Comparison of ENCODE assay signal across 8 mouse cellular contexts in the genomic region with DNA sequence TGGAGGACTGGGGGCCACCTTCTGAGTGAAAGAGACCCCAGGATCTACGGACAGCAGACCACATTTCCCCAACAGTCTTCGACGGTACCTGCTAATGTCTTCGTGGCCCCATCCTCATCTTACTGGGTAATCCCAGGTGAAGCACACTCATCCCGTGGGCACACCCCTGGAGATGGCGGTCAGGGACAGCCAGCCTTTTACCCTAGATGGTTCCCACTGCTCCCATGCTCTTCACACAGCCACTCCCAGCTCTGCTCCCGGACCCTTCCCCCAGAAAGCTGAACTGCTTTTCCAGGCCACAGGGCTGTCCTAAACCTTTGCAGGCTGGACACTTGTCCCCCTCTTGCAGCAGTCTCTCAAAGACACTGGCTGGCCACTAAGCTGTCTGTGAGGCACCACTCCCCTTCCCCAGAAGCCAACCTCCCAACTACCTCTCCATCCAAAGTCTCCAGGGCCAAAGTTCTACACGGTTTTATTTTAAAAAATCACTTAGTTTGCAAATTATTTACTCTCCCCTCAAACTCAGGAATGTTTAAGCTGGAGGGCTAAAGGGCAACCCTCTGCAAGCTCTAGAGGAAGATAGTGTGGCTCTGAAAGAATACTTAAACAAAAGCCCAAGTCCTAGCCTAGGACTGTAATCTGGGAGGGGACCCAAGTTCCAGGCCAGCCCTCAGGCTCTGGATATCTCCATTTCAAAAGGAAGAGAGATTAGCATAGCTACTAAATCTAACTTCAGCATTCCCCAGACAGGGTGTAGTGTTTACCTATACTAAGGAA. TPM values are rescaled to one million over a fixed set of nuclear protein-coding genes. Genes with fewer than 3 reads are reported as not detected.
DNase-seq lines count a peak whose midpoint lies in the region; ATAC-seq and TF ChIP-seq lines count a peak whose summit lies in the region.

No protein-coding gene starts in this region.

- no peak for DNase-seq in heart, postnatal 10 days
- DNase-seq in forebrain, embryonic 11.5 days (ENCODE audit: low spot score) = no peak
- no peak for DNase-seq in midbrain, postnatal 0 days (ENCODE audit: low spot score)
- DNase-seq in spleen, postnatal 10 days (ENCODE audit: low spot score in 2 of 2) = no peak
- no peak for DNase-seq in adrenal gland, adult 2 months
- DNase-seq in cerebellum, postnatal 25 days = no peak

- no peak overlapping the region for H3K27ac ChIP-seq in heart, embryonic 13.5 days (replicated peaks)
- no peak overlapping the region for H3K27ac ChIP-seq in forebrain, embryonic 11.5 days (ENCODE audit: low read depth, low read length)
- peak overlapping the region; percentile 77; the same call in 1 of the 2 replicates for H3K27ac ChIP-seq in kidney, embryonic 15.5 days
- no peak overlapping the region for H3K27ac ChIP-seq in midbrain, postnatal 0 days (ENCODE audit: low read depth, low read length)

- peak overlapping the region; percentile 75 for H3K4me2 ChIP-seq in heart, embryonic 13.5 days
- peak overlapping the region; percentile 81 for H3K4me2 ChIP-seq in forebrain, embryonic 11.5 days (ENCODE audit: low read depth, low read length, severe bottlenecking)
- peak overlapping the region; percentile 70 for H3K4me2 ChIP-seq in kidney, embryonic 15.5 days
- H3K4me2 ChIP-seq in midbrain, postnatal 0 days (ENCODE audit: low read depth, low read length, poor library complexity, severe bottlenecking) = peak overlapping the region; percentile 62

- no peaks in the 10 kb centered on the region; the same call in 1 of the 2 replicates for H3K27me3 ChIP-seq in heart, embryonic 13.5 days (replicated peaks)
- no peaks in the 10 kb centered on the region for H3K27me3 ChIP-seq in forebrain, embryonic 11.5 days (ENCODE audit: control insufficient read depth, insufficient read depth, low read length)
- no peaks in the 10 kb centered on the region for H3K27me3 ChIP-seq in kidney, embryonic 15.5 days
- H3K27me3 ChIP-seq in midbrain, postnatal 0 days (ENCODE audit: insufficient read depth, low read length) = no peaks in the 10 kb centered on the region

- 51% methylated on average over 8 of the region's 8 CpGs for WGBS in heart, embryonic 13.5 days
- 68% methylated on average over 8 of the region's 8 CpGs for WGBS in forebrain, embryonic 11.5 days
- WGBS in kidney, embryonic 15.5 days = 63% methylated on average over 8 of the region's 8 CpGs
- 54% methylated on average over 8 of the region's 8 CpGs for WGBS in midbrain, postnatal 0 days

- ATAC-seq in heart, embryonic 13.5 days (ENCODE audit: extremely low read depth, insufficient number of reproducible peaks, low FRiP score, low TSS enrichment) = no peak
- no peak for ATAC-seq in forebrain, embryonic 11.5 days (replicated peaks; ENCODE audit: low FRiP score)
- no peak for ATAC-seq in kidney, embryonic 15.5 days (replicated peaks; ENCODE audit: low FRiP score)
- no peak for ATAC-seq in midbrain, postnatal 0 days (ENCODE audit: low FRiP score)

- H3K4me1 ChIP-seq in heart, embryonic 13.5 days = peaks cover 29% of the 10 kb centered on the region
- H3K4me1 ChIP-seq in forebrain, embryonic 11.5 days (replicated peaks; ENCODE audit: control insufficient read depth, insufficient read depth, low read length) = peaks cover 7% of the 10 kb centered on the region; the same call in 1 of the 2 replicates
- H3K4me1 ChIP-seq in kidney, embryonic 15.5 days = peaks cover 26% of the 10 kb centered on the region
- peaks cover 14% of the 10 kb centered on the region for H3K4me1 ChIP-seq in midbrain, postnatal 0 days (ENCODE audit: insufficient read depth, low read length)

- intact Hi-C loops in heart, postnatal 10 days (cut with DNase I) = no loop called here

- peaks cover 33% of the 10 kb centered on the region for H3K36me3 ChIP-seq in heart, embryonic 13.5 days
- no peaks in the 10 kb centered on the region; the same call in 1 of the 2 replicates for H3K36me3 ChIP-seq in forebrain, embryonic 11.5 days (ENCODE audit: control insufficient read depth, insufficient read depth, low read length)
- peaks cover 33% of the 10 kb centered on the region for H3K36me3 ChIP-seq in kidney, embryonic 15.5 days
- peaks cover 30% of the 10 kb centered on the region for H3K36me3 ChIP-seq in midbrain, postnatal 0 days (ENCODE audit: insufficient read depth, low read length)

- TF ChIP-seq CTCF in midbrain, postnatal 0 days (IDR thresholded peaks at IDR 0.05) = no peak

- H3K9ac ChIP-seq in heart, embryonic 13.5 days = peak overlapping the region; percentile 87
- peak overlapping the region; percentile 75; the same call in 1 of the 2 replicates for H3K9ac ChIP-seq in forebrain, embryonic 11.5 days (ENCODE audit: low read length)
- peak overlapping the region; percentile 62 for H3K9ac ChIP-seq in kidney, embryonic 15.5 days
- H3K9ac ChIP-seq in midbrain, postnatal 0 days (replicated peaks; ENCODE audit: low read length, poor library complexity, severe bottlenecking) = peak overlapping the region; percentile 81

- H3K9me3 ChIP-seq in heart, embryonic 13.5 days = no peaks in the 10 kb centered on the region
- no peaks in the 10 kb centered on the region for H3K9me3 ChIP-seq in forebrain, embryonic 11.5 days (ENCODE audit: control insufficient read depth, low read length)
- no peaks in the 10 kb centered on the region for H3K9me3 ChIP-seq in kidney, embryonic 15.5 days (replicated peaks)
- H3K9me3 ChIP-seq in midbrain, postnatal 0 days (ENCODE audit: low read length) = no peaks in the 10 kb centered on the region

- peak overlapping the region; percentile 80 for H3K4me3 ChIP-seq in heart, embryonic 13.5 days
- H3K4me3 ChIP-seq in forebrain, embryonic 11.5 days (ENCODE audit: low read depth, low read length) = peak overlapping the region; percentile 72
- H3K4me3 ChIP-seq in kidney, embryonic 15.5 days (replicated peaks) = peak overlapping the region; percentile 90
- H3K4me3 ChIP-seq in midbrain, postnatal 0 days (ENCODE audit: low read depth, low read length) = peak overlapping the region; percentile 67

RNA-seq across cellular contexts. Expression of gene Lrpap1, which starts 1.2 kb away (rescaled TPM):
- 113 and 125 TPM in 2 replicates for polyA plus RNA-seq in heart, embryonic 13.5 days (2015; fragmentation: Nextera tagmentation; extraction: Ambion mirVana)
- total RNA-seq in heart, postnatal 10 days (2021) = 10 to 100 TPM; 52.6 to 58.3 TPM
- 83.2 and 83.7 TPM in 2 replicates for polyA plus RNA-seq in forebrain, embryonic 11.5 days (2014; fragmentation: Nextera tagmentation; extraction: Ambion mirVana)
- polyA plus RNA-seq in kidney, embryonic 15.5 days (2015; fragmentation: Nextera tagmentation; extraction: Ambion mirVana) = 174 and 196 TPM in 2 replicates
- total RNA-seq in midbrain, postnatal 0 days (2014; rRNA removed) = 78.9 and 89.1 TPM in 2 replicates
- polyA plus RNA-seq in midbrain, postnatal 0 days (2015; fragmentation: Nextera tagmentation; extraction: Ambion mirVana) = 177 and 189 TPM in 2 replicates
- 100 to 1,000 TPM; 112 to 116 TPM for total RNA-seq in adrenal gland, adult 2 months (2021)
- polyA plus RNA-seq in adrenal gland, adult 2 months (2012; rRNA removed) = 31.4 and 36.7 TPM in 2 replicates

RNA-seq across cellular contexts. Expression of gene Dok7, which starts 47.8 kb away (rescaled TPM):
- 8.0 and 8.5 TPM in 2 replicates for polyA plus RNA-seq in heart, embryonic 13.5 days (2015; fragmentation: Nextera tagmentation; extraction: Ambion mirVana)
- 10 to 100 TPM; 32.3 to 52.6 TPM for total RNA-seq in heart, postnatal 10 days (2021)
- polyA plus RNA-seq in forebrain, embryonic 11.5 days (2014; fragmentation: Nextera tagmentation; extraction: Ambion mirVana) = 0.16 TPM in 1 of 2 replicates, not detected in the other
- 1.1 TPM in 2 replicates for polyA plus RNA-seq in kidney, embryonic 15.5 days (2015; fragmentation: Nextera tagmentation; extraction: Ambion mirVana)
- 22.1 and 25.1 TPM in 2 replicates for total RNA-seq in midbrain, postnatal 0 days (2014; rRNA removed)
- polyA plus RNA-seq in midbrain, postnatal 0 days (2015; fragmentation: Nextera tagmentation; extraction: Ambion mirVana) = 10.8 and 11.1 TPM in 2 replicates
- 10 to 100 TPM in 1 of 2 experiments, 1 to 10 TPM in 1; 4.8 to 17.0 TPM for total RNA-seq in adrenal gland, adult 2 months (2021)
- polyA plus RNA-seq in adrenal gland, adult 2 months (2012; rRNA removed) = 12.4 and 12.7 TPM in 2 replicates
